Mouse (Mus musculus) layer of hippocampus, adult 2 months (tissue): Measurements from ENCODE around the gene Vwa1. TPM values are rescaled to one million over a fixed set of nuclear protein-coding genes. Genes with fewer than 3 reads are reported as not detected.
A peak's percentile ranks its signal among the peaks of the same experiment; 100 is the strongest.

Source experiments
- DNase-seq, 2 experiments: peaks; one replicate each; pipeline ENCODE4 v3.0.0; 2022; ENCODE audit warnings: low spot score in 2 of 2
- H3K27ac ChIP-seq: fragments of 200-600 bp; 2 replicates; pipeline ENCODE4 v1.8.1; 2022
- H3K4me3 ChIP-seq: fragments of 200-600 bp; 2 replicates; pipeline ENCODE4 v1.8.1; 2022; ENCODE audit warnings: mild to moderate bottlenecking
- CTCF ChIP-seq: fragments of 200-600 bp; conservative IDR thresholded peaks from 2 replicates; pipeline ENCODE4 v1.8.1; 2022; ENCODE audit warnings: antibody characterized with exemption, mild to moderate bottlenecking, moderate library complexity
- long read RNA-seq, 2 experiments: library from polyadenylated mRNA; stranded (forward); transcript quantifications; one replicate each; pipeline ENCODE4 v2.0.0; 2021; ENCODE audit warnings: borderline mapping rate in 2 of 2
- total RNA-seq, 2 experiments: library from RNA; stranded (reverse); gene quantifications; 2 replicates each; pipeline ENCODE4 v1.2.3; 2021

Gene Vwa1
- total RNA-seq = 1 to 10 TPM; 9.6 to 9.8 TPM
- long read RNA-seq, experiment 1, transcript Vwa1-201 (4 exons, 3,623 nt) = major isoform, 25 of 33 reads
- long read RNA-seq, experiment 1, partial matches to known transcripts = 3 of 33 reads
- long read RNA-seq, experiment 1, other reads (novel, unspliced or antisense) = 5 of 33 reads
- long read RNA-seq, experiment 2, transcript Vwa1-201 (4 exons, 3,623 nt) = major isoform, 20 of 31 reads
- long read RNA-seq, experiment 2, partial matches to known transcripts = 0 of 31 reads
- long read RNA-seq, experiment 2, other reads (novel, unspliced or antisense) = 11 of 31 reads

DNA sequence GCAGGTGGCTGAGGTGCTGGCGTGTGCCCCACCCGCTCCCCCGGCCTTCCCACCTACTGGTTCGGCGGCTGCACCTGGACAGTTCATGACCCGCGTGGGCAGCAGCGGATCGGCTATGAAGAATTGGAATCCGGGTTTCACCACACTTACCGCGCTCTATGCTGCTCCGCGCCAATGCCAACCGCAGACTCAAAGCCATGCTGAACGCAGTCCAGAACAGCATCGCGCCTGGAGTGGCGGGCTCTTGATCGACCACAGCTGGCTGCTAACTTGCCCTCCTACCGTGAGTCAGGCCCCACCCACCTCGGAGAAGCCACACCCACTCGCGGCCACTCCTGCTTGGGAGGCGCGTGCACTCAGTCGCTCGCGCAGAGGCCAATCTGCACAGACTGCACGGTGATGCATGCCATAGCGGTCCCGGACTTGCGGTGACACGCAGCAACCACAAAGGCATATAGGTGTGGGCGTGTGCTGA is at the start of gene Vwa1:
Gene Vwa1, minus strand, starts transcription at position 419 of the 475 bp plus-strand sequence.
- Histone ChIP-seq H3K4me3 (peak within 1 kb of the TSS; percentile 53), H3K27ac (peak within 1 kb of the TSS; percentile 88)
- no peak for TF ChIP-seq CTCF
- peak; percentile 81 to 87 for DNase-seq

DNA sequence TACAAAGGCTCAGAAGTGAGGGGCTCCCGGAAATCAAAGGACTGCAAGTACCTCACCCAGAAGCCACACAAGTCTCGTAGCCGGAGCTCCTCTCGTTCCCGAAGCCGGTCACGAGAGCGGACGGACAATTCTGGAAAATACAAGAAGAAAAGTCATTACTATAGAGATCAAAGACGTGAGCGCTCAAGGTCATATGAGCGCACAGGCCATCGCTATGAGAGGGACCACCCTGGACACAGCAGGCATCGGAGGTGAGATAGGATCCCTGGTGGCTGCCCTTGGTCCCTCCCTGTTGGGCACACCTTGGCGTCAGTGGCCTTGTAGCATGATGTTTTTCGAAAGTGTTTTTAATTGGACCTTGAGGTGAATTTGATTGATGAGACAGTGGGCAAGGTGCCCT is 48.9 kb upstream of the Vwa1 start:
- TF ChIP-seq CTCF = no peak
- DNase-seq = no peak
- Histone ChIP-seq H3K4me3 (no peak overlapping the region), H3K27ac (peak overlapping the region; percentile 12; the same call in 1 of the 2 replicates)

DNA sequence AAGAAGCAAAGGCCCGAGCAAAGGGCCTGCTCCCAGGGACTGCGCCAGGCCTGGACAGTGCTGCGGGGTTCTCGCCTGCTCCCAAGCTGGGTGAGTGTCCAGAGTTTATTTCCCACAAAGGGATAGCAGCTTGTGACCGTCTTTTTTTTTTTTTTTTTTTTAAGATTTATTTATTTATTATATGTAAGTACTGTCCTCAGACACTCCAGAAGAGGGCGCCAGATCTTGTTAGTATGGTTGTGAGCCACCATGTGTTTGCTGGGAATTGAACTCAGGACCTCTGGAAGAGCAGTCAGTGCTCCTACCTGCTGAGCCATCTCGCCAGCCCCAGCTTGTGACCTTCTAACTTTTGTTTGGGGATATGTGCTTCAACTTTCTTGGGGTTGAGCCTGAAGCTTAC is 46.5 kb upstream of the Vwa1 start:
- peak; percentile 67 for TF ChIP-seq CTCF
- no peak for DNase-seq
- Histone ChIP-seq H3K27ac (no peak overlapping the region), H3K4me3 (no peak overlapping the region)

DNA sequence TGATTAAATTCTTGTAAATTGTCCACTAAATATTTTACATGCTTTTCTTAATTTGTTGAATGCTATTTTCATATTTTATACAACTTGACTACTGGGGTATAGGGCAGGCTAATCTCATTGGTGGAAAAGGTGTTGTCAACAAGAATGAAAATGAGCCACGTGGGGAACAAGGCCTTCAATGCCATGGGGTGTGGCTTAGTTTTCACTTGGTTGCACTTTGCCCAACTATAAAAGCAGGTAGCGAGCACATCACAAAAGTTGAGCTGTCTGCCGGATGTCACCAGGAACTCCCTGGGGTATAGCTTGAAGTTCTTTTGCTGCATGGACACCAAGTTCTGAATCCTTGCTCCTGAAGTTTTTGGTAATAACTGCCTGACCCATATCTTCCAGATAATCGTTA is 43.0 kb upstream of the Vwa1 start:
- Histone ChIP-seq H3K27ac (no peak overlapping the region), H3K4me3 (no peak overlapping the region)
- TF ChIP-seq CTCF = no peak
- peak in 1 of 2 experiments; percentile 9 for DNase-seq

DNA sequence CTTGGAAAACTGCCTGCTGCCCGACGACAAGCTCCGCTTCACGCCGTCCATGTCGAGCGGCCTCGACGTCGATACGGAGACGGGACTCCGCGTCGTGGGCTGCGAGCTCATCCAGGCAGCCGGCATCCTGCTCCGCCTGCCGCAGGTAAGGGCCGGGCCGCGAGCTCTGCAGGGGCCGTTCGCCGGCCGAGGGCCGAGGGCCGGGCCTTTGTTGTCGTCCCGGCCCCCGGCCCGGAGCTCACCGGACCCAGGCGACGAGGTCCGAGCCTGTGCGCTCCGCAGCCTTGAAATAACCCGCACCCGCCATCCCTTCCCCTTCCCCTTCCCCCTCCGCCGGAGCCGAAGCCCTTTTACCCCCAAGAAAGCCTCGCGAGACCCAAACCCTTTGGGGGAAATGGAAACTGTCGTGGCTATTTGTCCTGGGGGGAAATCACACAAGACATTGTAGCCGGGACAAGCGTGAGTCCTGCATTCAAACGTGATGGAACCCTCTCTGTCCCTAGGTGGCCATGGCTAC is 38.2 kb upstream of the Vwa1 start:
- Histone ChIP-seq H3K4me3 (peak overlapping the region; percentile 98), H3K27ac (peak overlapping the region; percentile 96)
- DNase-seq = peak in 1 of 2 experiments; percentile 15
- no peak for TF ChIP-seq CTCF

DNA sequence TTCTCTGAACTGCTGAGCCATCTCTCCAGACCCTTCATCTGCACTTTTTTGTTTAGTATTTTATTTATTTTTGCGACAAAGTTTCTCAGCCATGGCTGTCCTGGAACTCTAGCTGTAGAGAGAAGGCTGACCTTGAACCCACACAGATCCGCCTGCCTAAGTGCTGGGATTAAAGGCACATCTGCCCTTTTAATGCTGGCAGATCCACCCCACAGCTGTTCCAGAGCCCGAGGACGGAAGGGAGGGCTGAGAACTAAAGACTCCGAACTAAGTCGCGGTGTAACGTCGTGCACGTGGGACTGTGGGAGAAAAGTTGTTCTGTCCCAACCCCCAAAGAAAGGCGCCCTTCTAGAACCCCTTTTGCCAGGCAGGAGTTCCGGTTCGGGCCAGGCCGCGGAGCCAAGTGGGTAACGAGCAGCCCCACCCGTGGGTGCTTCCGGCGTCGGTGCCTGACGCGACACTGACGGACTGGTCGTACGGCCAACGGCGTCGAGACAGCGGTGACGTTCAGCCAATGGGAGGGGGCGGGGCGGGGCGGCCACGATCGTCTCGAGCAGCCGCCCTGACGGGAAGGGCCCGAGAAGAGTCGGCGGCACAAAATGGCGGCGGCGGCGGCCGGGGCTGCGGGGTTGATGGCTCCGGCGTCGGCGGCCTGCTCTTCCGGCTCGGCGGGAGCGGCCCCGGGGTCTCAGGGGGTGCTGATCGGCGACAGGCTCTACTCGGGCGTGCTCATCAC is 37.6 kb upstream of the Vwa1 start, which contains the start of gene Ccnl2:
Gene Ccnl2, plus strand, starts transcription at position 561 of the 736 bp plus-strand sequence.
- peak; percentile 92 to 94 for DNase-seq
- TF ChIP-seq CTCF = 0 out of 2 replicates have a peak, but pooled peaks have one; percentile 5
- peak within 1 kb of the TSS; percentile 96 for H3K27ac ChIP-seq
- peak within 1 kb of the TSS; percentile 98 for H3K4me3 ChIP-seq

DNA sequence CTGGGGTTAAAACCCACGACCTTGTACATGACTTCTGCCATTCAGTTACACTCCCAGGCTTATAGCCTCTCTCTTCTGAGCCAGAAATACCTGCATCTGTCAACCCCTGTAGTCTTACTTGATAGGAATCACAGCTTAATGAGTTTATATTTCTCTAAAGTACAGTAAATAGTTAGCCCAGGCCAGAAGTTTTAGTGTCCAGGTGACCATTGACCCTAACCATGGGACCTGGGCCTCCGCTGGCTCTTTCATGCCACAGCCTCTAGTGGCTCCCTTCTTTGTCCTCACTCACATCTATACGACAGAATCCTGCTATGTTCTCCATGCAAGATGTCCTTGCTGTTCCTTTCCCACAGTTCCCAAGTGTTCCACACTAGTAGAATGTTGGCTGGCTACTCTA is 33.3 kb upstream of the Vwa1 start:
- DNase-seq = no peak
- no peak for TF ChIP-seq CTCF
- no peak overlapping the region for H3K27ac ChIP-seq
- no peak overlapping the region for H3K4me3 ChIP-seq

DNA sequence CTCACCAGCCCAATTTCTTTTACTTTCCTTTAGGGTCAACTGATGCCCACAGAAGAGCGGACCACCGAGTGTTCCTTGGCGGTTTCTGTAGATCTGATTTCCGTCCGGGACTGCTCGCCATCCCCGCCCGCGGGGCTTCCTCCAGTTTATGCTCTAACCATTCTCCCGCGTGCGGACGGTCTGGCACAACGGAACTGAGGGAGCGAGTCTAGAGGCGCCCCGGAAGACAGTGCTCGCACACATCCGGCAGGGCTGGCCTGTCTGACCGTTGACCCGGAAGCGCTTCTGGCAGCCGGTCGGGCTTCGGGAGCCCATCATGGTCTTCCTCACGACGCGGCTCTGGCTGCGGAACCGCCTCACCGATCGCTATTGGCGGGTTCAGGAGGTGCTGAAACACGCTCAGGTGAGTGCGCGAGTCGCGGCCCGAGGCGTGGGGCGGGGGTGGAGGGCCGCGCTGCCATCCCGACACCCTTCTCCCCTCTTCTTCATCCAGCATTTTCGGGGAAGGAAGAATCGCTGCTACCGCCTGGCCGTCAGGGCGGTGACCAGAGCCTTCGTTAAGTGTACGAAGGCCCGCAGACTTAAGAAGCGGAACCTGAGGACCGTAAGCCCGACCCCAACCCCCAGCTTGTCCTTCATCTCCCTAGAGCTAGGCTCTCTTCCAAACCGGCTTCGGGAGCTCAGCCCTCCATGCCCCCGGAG is 29.0 kb upstream of the Vwa1 start:
- no peak for TF ChIP-seq CTCF
- H3K27ac ChIP-seq = peak overlapping the region; percentile 87
- H3K4me3 ChIP-seq = peak overlapping the region; percentile 97
- peak; percentile 91 to 96 for DNase-seq

DNA sequence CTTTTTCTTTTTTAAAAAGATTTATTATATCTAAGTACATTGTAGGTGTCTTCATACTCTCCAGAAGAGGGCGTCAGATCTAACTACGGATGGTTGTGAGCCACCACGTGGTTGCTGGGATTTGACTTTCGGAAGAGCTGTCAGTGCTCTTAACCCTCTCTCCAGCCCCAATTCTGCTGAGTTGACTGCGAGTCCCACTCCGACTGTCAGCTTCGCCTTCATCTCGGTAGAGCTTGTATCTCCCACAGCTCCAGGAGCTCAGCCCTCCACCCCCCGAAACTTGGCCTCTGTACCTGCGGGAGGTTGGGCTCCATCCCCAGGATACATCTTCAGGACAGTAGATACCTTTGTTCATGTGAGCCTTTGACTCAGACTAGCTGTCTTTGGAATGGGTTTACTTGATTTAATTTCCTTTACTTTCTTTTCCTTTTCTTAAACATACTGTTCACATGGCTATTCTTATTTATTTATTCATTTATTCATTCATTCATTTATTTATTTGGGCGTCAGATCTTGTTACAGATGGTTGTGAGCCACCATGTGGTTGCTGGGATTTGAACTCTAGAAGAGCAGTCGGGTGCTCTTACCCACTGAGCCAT is 28.3 kb upstream of the Vwa1 start, which contains the start of gene Mrpl20:
Gene Mrpl20, plus strand, starts transcription at position 138 of the 599 bp plus-strand sequence.
- H3K27ac ChIP-seq = peak within 1 kb of the TSS; percentile 87
- no peak for DNase-seq
- peak; percentile 56 for TF ChIP-seq CTCF
- peak within 1 kb of the TSS; percentile 97 for H3K4me3 ChIP-seq

DNA sequence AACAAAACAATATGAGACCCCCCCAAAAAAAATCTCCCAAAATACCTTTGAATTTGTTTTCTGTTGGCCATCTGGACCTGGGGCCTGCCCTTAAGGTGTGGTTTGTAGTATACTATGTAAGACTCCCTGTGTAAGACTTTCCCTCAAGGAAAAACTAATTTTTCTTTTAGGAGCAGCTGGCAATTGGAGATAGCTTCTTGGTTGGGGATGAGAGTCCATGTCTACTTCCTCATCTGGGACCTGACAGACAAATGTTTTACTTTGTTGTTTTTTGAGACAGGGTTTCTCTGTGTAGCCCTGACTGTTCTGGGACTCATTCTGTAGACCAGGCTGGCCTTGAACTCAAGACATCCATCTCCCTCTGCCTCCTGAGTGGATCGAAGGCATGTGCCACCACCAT is 27.6 kb upstream of the Vwa1 start:
- TF ChIP-seq CTCF = no peak
- no peak for DNase-seq

DNA sequence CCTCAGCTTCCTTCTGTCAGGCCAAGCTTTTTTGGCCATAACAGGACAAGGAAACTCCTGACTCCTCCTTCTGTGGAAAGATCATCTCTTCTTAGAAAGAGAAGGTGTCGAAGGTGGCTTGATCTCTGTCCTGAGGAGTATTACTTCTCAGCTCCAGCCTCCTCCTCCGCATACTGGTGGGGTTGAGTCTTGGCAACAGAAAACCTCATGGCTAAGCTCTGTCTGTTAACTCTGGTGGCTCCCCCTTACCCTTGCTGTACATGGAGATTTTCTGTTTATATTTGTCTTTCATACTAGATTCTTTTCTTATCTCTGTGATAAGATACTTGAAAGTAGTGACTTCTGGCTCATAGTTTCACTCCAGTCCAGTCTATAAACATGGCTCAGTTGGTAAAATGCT is 19.2 kb upstream of the Vwa1 start:
- no peak for DNase-seq
- no peak for TF ChIP-seq CTCF
- H3K4me3 ChIP-seq = no peak overlapping the region
- no peak overlapping the region for H3K27ac ChIP-seq

More for the DNA sequence above, 27.6 kb upstream of the Vwa1 start:
- Histone ChIP-seq H3K4me3 (no peak overlapping the region), H3K27ac (no peak overlapping the region)

DNA sequence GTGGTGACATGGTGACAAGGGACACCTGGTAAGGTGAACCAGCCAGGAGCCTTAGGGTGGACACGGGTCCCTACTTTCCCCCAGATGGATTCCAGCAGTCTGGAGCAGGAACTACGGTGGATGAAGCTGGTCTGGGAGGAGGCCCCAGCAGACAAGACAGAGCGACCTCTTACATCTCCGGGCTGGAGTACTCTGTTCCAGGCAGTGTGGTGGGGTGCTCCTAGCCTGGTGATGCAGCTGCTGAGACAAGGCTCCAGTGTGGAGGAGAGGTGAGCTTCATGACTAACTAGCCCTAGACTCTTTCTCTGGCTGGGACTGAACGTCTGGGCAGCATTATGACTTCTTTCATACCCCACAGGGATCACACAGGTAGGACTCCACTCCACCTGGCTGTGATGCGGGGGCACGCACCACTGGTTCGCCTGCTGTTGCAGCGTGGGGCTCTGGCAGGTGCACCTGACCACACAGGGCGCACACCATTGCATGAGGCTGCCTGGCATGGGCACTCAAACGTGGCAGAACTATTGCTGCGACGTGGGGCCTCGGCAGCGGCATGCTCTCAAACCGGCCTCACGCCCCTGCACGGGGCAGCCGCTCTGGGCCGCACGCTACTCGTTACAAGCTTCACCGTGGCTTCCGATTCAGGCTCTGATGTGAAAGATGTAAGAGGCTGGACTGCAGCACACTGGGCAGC is 16.9 kb upstream of the Vwa1 start:
- no peak overlapping the region for H3K4me3 ChIP-seq
- DNase-seq = peak in 1 of 2 experiments; percentile 6
- no peak overlapping the region for H3K27ac ChIP-seq
- no peak for TF ChIP-seq CTCF
